Mouse (Mus musculus): ENCODE results near the gene Ercc4.

Gene Ercc4

GRCm38 (mm10) chr16:13144682-13145410 lies 35.4 kb downstream of the Ercc4 start:
- in situ Hi-C loops (cut with MboI, MseI), result loop anchor here in 1 of 2 experiments (5.0 to 10.0 kb wide), 2 partner anchors 260 to 302 kb away; no protein-coding TSS in a partner anchor

- in situ Hi-C loops (cut with MboI, MseI), result loop anchor here in 1 of 2 experiments (5.0 to 10.0 kb wide), 2 partner anchors 259 to 301 kb away; no protein-coding TSS in a partner anchor
These were observed 36.7 kb downstream of the Ercc4 start for GRCm38 (mm10) chr16:13146231-13146630.

- in situ Hi-C loops (cut with MboI, MseI), result loop anchor here in 1 of 2 experiments (5.0 to 10.0 kb wide), 2 partner anchors 257 to 299 kb away; no protein-coding TSS in a partner anchor
These were observed 38.5 kb downstream of the Ercc4 start for GRCm38 (mm10) chr16:13147810-13148555.

- in situ Hi-C loops (cut with MboI, MseI), result loop anchor here (5.0 to 10.0 kb wide), 3 partner anchors 38 to 297 kb away; no protein-coding TSS in a partner anchor
These were observed 40.5 kb downstream of the Ercc4 start for GRCm38 (mm10) chr16:13149950-13150349.

GRCm38 (mm10) chr16:13150790-13151189 lies 41.3 kb downstream of the Ercc4 start:
- in situ Hi-C loops (cut with MboI, MseI), result loop anchor here in 1 of 2 experiments (5.0 kb wide), 1 partner anchor 38 kb away; no protein-coding TSS in a partner anchor

- in situ Hi-C loops (cut with MboI, MseI), result loop anchor here in 1 of 2 experiments (5.0 kb wide), 1 partner anchor 40 kb away; no protein-coding TSS in a partner anchor
These were observed 43.0 kb downstream of the Ercc4 start for GRCm38 (mm10) chr16:13152475-13152874.

- in situ Hi-C loops (cut with MboI, MseI), result loop anchor here in 1 of 2 experiments (5.0 kb wide), 1 partner anchor 41 kb away; no protein-coding TSS in a partner anchor
These were observed 43.7 kb downstream of the Ercc4 start for GRCm38 (mm10) chr16:13153215-13153614.

- in situ Hi-C loops (cut with MboI, MseI), result loop anchor here in 1 of 2 experiments (5.0 kb wide), 1 partner anchor 42 kb away; no protein-coding TSS in a partner anchor
These were observed 44.9 kb downstream of the Ercc4 start for GRCm38 (mm10) chr16:13154352-13154751.

- in situ Hi-C loops (cut with MboI, MseI), result loop anchor here in 1 of 2 experiments (5.0 kb wide), 1 partner anchor 40 kb away; no protein-coding TSS in a partner anchor
These were observed 47.8 kb downstream of the Ercc4 start for GRCm38 (mm10) chr16:13157314-13157713.

GRCm38 (mm10) chr16:13158153-13158670 lies 48.7 kb downstream of the Ercc4 start:
- in situ Hi-C loops (cut with MboI, MseI), result loop anchor here in 1 of 2 experiments (5.0 kb wide), 1 partner anchor 41 kb away; no protein-coding TSS in a partner anchor

GRCm38 (mm10) chr16:13158906-13159889 lies 49.7 kb downstream of the Ercc4 start:
- in situ Hi-C loops (cut with MboI, MseI), result loop anchor here in 1 of 2 experiments (5.0 kb wide), 1 partner anchor 42 kb away; no protein-coding TSS in a partner anchor

- in situ Hi-C loops (cut with MboI, MseI), result loop anchor here (5.0 kb wide), 2 partner anchors 43 to 97 kb away; partner anchors contain the start of gene Mrtfb (in 1 of the 2)
These were observed 50.6 kb downstream of the Ercc4 start for GRCm38 (mm10) chr16:13159927-13160644.

GRCm38 (mm10) chr16:13161516-13161915 lies 52.0 kb downstream of the Ercc4 start:
- in situ Hi-C loops (cut with MboI, MseI), result loop anchor here in 1 of 2 experiments (5.0 kb wide), 1 partner anchor 96 kb away; the partner anchor contains the start of gene Mrtfb

GRCm38 (mm10) chr16:13167731-13168130 lies 58.2 kb downstream of the Ercc4 start:
- in situ Hi-C loops (cut with MboI, MseI), result no loop called here

GRCm38 (mm10) chr16:13173055-13173742 lies 63.7 kb downstream of the Ercc4 start:
- in situ Hi-C loops (cut with MboI, MseI), result no loop called here

GRCm38 (mm10) chr16:13182526-13182925 lies 73.0 kb downstream of the Ercc4 start:
- in situ Hi-C loops (cut with MboI, MseI), result no loop called here

GRCm38 (mm10) chr16:13183182-13183742 lies 73.8 kb downstream of the Ercc4 start:
- in situ Hi-C loops (cut with MboI, MseI), result no loop called here

- in situ Hi-C loops (cut with MboI, MseI), result no loop called here
These were observed 74.9 kb downstream of the Ercc4 start for GRCm38 (mm10) chr16:13184381-13184780.

Data from T-helper 17 cell (primary cell).